Mouse (Mus musculus) kidney, adult 18-20 months (tissue): ENCODE data around the gene Nr5a1.

Source experiments
- DNase-seq: peaks from one replicate; pipeline ENCODE4 v3.0.0; 2021

The Nr5a1 gene

GRCm38 (mm10) chr2:38647201-38647606 lies 67.1 kb downstream of the Nr5a1 start:
- DNase-seq, result no peak

GRCm38 (mm10) chr2:38645936-38646335 lies 68.4 kb downstream of the Nr5a1 start:
- peak; percentile 82 for DNase-seq

- peak; percentile 90 for DNase-seq
These were observed 70.5 kb downstream of the Nr5a1 start, which contains the start of gene Psmb7 for GRCm38 (mm10) chr2:38643625-38644427. Gene Psmb7 (minus strand): TSS chr2:38644087.
